Mouse (Mus musculus) small intestine, adult 2 months (tissue): ENCODE data around the gene Dnm1l.

Source experiments
- CTCF ChIP-seq: fragments of 200-500 bp; IDR thresholded peaks from 2 replicates; pipeline ENCODE4 v1.5.1; 2012; ENCODE audit warnings: low read depth, mild to moderate bottlenecking, control low read depth, inconsistent platforms, low read length, moderate library complexity, mixed read lengths; ENCODE audit not compliant: insufficient replicate concordance, insufficient read length; ENCODE audit errors: extremely low read depth
- POLR2A ChIP-seq: fragments of 200-500 bp; IDR thresholded peaks from 2 replicates; pipeline ENCODE4 v1.6.1; 2012; ENCODE audit warnings: low read depth, mild to moderate bottlenecking, control low read depth, inconsistent platforms, low read length, moderate library complexity

DNA sequence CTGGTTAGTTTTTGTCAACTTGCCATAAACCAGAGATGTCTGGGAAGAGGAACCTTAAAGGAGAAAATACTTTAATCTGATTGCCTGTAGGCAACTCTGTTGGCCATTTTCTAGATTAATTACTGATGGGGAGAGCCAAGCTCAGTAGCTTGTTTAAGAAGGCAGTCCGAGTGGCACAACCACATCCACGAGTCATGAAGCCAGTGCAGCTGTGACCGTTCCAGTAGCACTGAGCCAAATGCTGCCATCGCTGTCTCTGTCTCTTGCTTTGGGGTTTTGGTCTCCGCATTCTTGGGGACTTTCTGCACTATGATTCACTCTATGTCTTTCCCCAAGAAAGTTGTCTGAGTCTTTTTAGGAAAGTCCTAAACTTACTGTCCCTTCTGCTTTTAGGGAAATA, 12.3 kb downstream of the Dnm1l start:
- no peak for TF ChIP-seq POLR2A
- TF ChIP-seq CTCF = no peak
